In the genomic region with DNA sequence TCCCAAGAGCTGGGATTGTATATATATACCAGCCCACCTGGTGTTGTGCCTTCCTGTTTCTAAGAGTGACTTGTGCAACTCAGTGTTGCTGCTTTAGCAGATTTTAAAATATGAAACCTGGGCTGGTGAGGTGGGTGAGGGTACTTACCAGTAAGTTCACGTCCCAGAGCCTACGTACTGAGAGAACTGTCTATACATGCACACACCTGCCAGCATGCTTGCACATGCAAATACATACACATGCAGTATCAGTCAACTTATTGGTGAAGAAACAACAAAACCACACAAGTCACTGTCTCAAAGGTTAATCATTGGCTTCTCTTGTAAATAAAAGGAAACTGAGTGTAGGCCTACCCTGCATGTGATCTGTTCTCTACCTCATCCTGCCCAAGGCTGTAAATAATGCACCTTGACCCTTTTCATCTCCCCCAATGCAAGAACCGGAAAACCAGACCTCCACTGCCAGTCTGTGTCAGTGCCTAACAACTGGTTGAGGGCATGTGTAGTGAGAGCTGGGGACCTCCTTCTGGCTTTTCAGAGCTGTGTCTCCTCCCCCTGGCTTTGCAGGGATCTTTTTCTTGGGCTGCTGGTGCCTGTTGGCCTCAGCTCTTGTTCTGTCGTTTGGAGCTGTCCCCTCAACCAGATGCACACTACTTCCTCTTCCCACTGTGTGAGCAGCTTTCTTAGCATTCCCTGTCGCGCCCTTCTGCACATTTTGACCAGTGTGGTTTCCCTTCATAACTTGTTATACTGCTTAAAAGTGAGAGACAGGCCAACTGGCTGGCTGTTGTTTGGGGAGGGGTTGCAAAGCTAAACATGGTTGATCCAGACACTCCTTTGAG, we compare ENCODE assay signal across 26 mouse cellular contexts. TPM values are rescaled to one million over a fixed set of nuclear protein-coding genes. Genes with fewer than 3 reads are reported as not detected.
DNase-seq lines count a peak whose midpoint lies in the region; ATAC-seq and TF ChIP-seq lines count a peak whose summit lies in the region.
"Had no signal": no experiment of that assay in that cellular context is flagged by ENCODE, and none has a peak within 500 bp of the region (broad histone marks: within the 10 kb centered on the region; RNA-seq: fewer than 3 reads in every experiment).

No protein-coding gene starts in this region.

- H3K36me3 ChIP-seq in liver, embryonic 12.5 days = peaks cover 64% of the 10 kb centered on the region
- H3K36me3 ChIP-seq in intestine, postnatal 0 days (ENCODE audit: control insufficient read depth, insufficient read depth) = peaks cover 86% of the 10 kb centered on the region
- H3K36me3 ChIP-seq in megakaryocyte, embryonic 14.5 days (replicated peaks; ENCODE audit: low read length) = peaks cover 15% of the 10 kb centered on the region
- peaks cover 59% of the 10 kb centered on the region for H3K36me3 ChIP-seq in hindbrain, postnatal 0 days (ENCODE audit: insufficient read depth, low read length)
- H3K36me3 ChIP-seq in forebrain, embryonic 11.5 days (ENCODE audit: control insufficient read depth, insufficient read depth, low read length) = peaks cover 6% of the 10 kb centered on the region; the same call in 1 of the 2 replicates

- WGBS in liver, embryonic 12.5 days (ENCODE audit: insufficient replicate concordance) = 59% methylated on average over 6 of the region's 6 CpGs
- WGBS in intestine, postnatal 0 days = 56% methylated on average over 6 of the region's 6 CpGs
- 74% methylated on average over 6 of the region's 6 CpGs for whole genome bisulfite sequencing in hindbrain, postnatal 0 days
- 89% methylated on average over 6 of the region's 6 CpGs for WGBS in forebrain, embryonic 11.5 days

- no peak for TF ChIP-seq POLR2A in bone marrow macrophage, adult 2 months (IDR thresholded peaks at IDR 0.05; ENCODE audit: borderline replicate concordance, low read depth, low read length)

- H3K4me1 ChIP-seq in liver, embryonic 12.5 days = peaks cover 11% of the 10 kb centered on the region
- peaks cover 43% of the 10 kb centered on the region for H3K4me1 ChIP-seq in bone marrow macrophage, adult 2 months (ENCODE audit: control insufficient read depth, insufficient read depth, low read length)
- no peaks in the 10 kb centered on the region; the same call in 1 of the 2 replicates for H3K4me1 ChIP-seq in intestine, postnatal 0 days (replicated peaks; ENCODE audit: control insufficient read depth, insufficient read depth, low read length)
- peaks cover 43% of the 10 kb centered on the region for H3K4me1 ChIP-seq in megakaryocyte, embryonic 14.5 days
- no peaks in the 10 kb centered on the region for H3K4me1 ChIP-seq in hindbrain, postnatal 0 days (ENCODE audit: insufficient read depth, low read length)
- H3K4me1 ChIP-seq in forebrain, embryonic 11.5 days (replicated peaks; ENCODE audit: control insufficient read depth, insufficient read depth, low read length) = no peaks in the 10 kb centered on the region

- H3K9ac ChIP-seq in liver, embryonic 12.5 days = no peak overlapping the region
- H3K9ac ChIP-seq in intestine, postnatal 0 days (ENCODE audit: low read depth, low read length) = no peak overlapping the region
- H3K9ac ChIP-seq in hindbrain, postnatal 0 days (replicated peaks; ENCODE audit: low read length) = no peak overlapping the region
- no peak overlapping the region for H3K9ac ChIP-seq in forebrain, embryonic 11.5 days (ENCODE audit: low read length)

- TF ChIP-seq CTCF in bone marrow macrophage, adult 2 months (IDR thresholded peaks at IDR 0.05; ENCODE audit: low read depth, low read length) = no peak
- TF ChIP-seq CTCF in intestine, postnatal 0 days (IDR thresholded peaks at IDR 0.05; ENCODE audit: low read depth) = no peak
- no peak for TF ChIP-seq CTCF in hindbrain, postnatal 0 days (IDR thresholded peaks at IDR 0.05; ENCODE audit: low read depth)

- no peaks in the 10 kb centered on the region for H3K27me3 ChIP-seq in liver, embryonic 12.5 days (replicated peaks)
- H3K27me3 ChIP-seq in intestine, postnatal 0 days (replicated peaks; ENCODE audit: control insufficient read depth, insufficient read depth, low read length) = no peaks in the 10 kb centered on the region
- H3K27me3 ChIP-seq in megakaryocyte, embryonic 14.5 days (replicated peaks) = no peaks in the 10 kb centered on the region
- no peaks in the 10 kb centered on the region for H3K27me3 ChIP-seq in hindbrain, postnatal 0 days (ENCODE audit: insufficient read depth, low read length)
- H3K27me3 ChIP-seq in forebrain, embryonic 11.5 days (ENCODE audit: control insufficient read depth, insufficient read depth, low read length) = no peaks in the 10 kb centered on the region

- H3K27ac ChIP-seq in liver, embryonic 12.5 days = peak overlapping the region; percentile 28; the same call in 1 of the 2 replicates
- H3K27ac ChIP-seq in bone marrow macrophage, adult 2 months (ENCODE audit: insufficient read depth, low read depth, low read length) = peak overlapping the region; percentile 45
- peak overlapping the region; percentile 50 for H3K27ac ChIP-seq in intestine, postnatal 0 days (ENCODE audit: low read depth, low read length)
- H3K27ac ChIP-seq in hindbrain, postnatal 0 days = no peak overlapping the region
- no peak overlapping the region for H3K27ac ChIP-seq in forebrain, embryonic 11.5 days (ENCODE audit: low read depth, low read length)
- H3K27ac ChIP-seq: forebrain, embryonic 10.5 days; layer of hippocampus, adult 2 months; stomach, postnatal 0 days had no signal

- ATAC-seq in liver, embryonic 12.5 days = 0 out of 2 replicates have a peak, but pooled peaks have one; percentile 20
- ATAC-seq in intestine, postnatal 0 days = peak; percentile 68
- ATAC-seq in hindbrain, postnatal 0 days = no peak
- no peak for ATAC-seq in forebrain, embryonic 11.5 days (replicated peaks; ENCODE audit: low FRiP score)
- ATAC-seq: lung, postnatal 0 days had no signal

- H3K9me3 ChIP-seq in liver, embryonic 12.5 days (replicated peaks) = no peaks in the 10 kb centered on the region
- no peaks in the 10 kb centered on the region for H3K9me3 ChIP-seq in intestine, postnatal 0 days (ENCODE audit: control insufficient read depth)
- no peaks in the 10 kb centered on the region for H3K9me3 ChIP-seq in megakaryocyte, embryonic 14.5 days
- no peaks in the 10 kb centered on the region for H3K9me3 ChIP-seq in hindbrain, postnatal 0 days (ENCODE audit: low read length)
- no peaks in the 10 kb centered on the region for H3K9me3 ChIP-seq in forebrain, embryonic 11.5 days (ENCODE audit: control insufficient read depth, low read length)
- H3K9me3 ChIP-seq: forebrain, embryonic 10.5 days had no signal

- DNase-seq in liver = no peak
- DNase-seq in hindbrain, postnatal 0 days (ENCODE audit: low spot score) = no peak
- DNase-seq in frontal cortex, adult 2 months (ENCODE audit: extremely low spot score in 1 of 2, low spot score in 1 of 2) = no peak
- DNase-seq in forebrain, embryonic 11.5 days (ENCODE audit: low spot score) = no peak
- DNase-seq: adrenal gland, postnatal 14 days; cerebellum, adult 11 months; cerebellum, postnatal 14 days; gastrocnemius, postnatal 10 days; kidney, postnatal 14 days; layer of hippocampus, postnatal 36 days; right cerebral cortex, postnatal 4 days had no signal

- H3K4me2 ChIP-seq in liver, embryonic 12.5 days = no peak overlapping the region
- H3K4me2 ChIP-seq in intestine, postnatal 0 days (replicated peaks; ENCODE audit: low read depth) = no peak overlapping the region
- no peak overlapping the region for H3K4me2 ChIP-seq in hindbrain, postnatal 0 days (ENCODE audit: low read depth, low read length)
- H3K4me2 ChIP-seq in forebrain, embryonic 11.5 days (ENCODE audit: low read depth, low read length, severe bottlenecking) = no peak overlapping the region

- H3K4me3 ChIP-seq in liver, embryonic 12.5 days = no peak overlapping the region
- H3K4me3 ChIP-seq in bone marrow macrophage, adult 2 months (ENCODE audit: insufficient read depth, low read length) = no peak overlapping the region
- H3K4me3 ChIP-seq in intestine, postnatal 0 days (ENCODE audit: low read depth, low read length) = no peak overlapping the region
- peak overlapping the region; percentile 36 for H3K4me3 ChIP-seq in megakaryocyte, embryonic 14.5 days (replicated peaks)
- H3K4me3 ChIP-seq in hindbrain, postnatal 0 days (ENCODE audit: low read length) = no peak overlapping the region
- H3K4me3 ChIP-seq in forebrain, embryonic 11.5 days (ENCODE audit: low read depth, low read length) = no peak overlapping the region
- H3K4me3 ChIP-seq: forebrain, embryonic 10.5 days; layer of hippocampus, adult 2 months had no signal

RNA-seq across cellular contexts. Expression of gene Gm45521, which starts 38.7 kb away (rescaled TPM):
- polyA plus RNA-seq in liver, embryonic 12.5 days (2016; fragmentation: Nextera tagmentation; extraction: Ambion mirVana) = not detected in 2 replicates
- polyA plus RNA-seq in bone marrow macrophage, adult 2 months (2012; ENCODE audit: insufficient read depth, insufficient read length, missing spikeins) = not detected in 2 replicates
- polyA plus RNA-seq in intestine, postnatal 0 days (2015; fragmentation: Nextera tagmentation; extraction: Ambion mirVana) = not detected in 2 replicates
- not detected in 2 replicates for polyA plus RNA-seq in megakaryocyte, embryonic 14.5 days (2012; ENCODE audit: insufficient read depth, low replicate concordance)
- not detected in 2 replicates for total RNA-seq in hindbrain, postnatal 0 days (2014; rRNA removed)
- polyA plus RNA-seq in hindbrain, postnatal 0 days (2015; fragmentation: Nextera tagmentation; extraction: Ambion mirVana) = 0.23 TPM in 1 of 2 replicates, not detected in the other
- polyA plus RNA-seq in frontal cortex, adult 2 months (2012; rRNA removed) = not detected in 2 replicates
- not detected in 2 replicates for polyA plus RNA-seq in forebrain, embryonic 11.5 days (2014; fragmentation: Nextera tagmentation; extraction: Ambion mirVana)
- total RNA-seq: adrenal gland, postnatal 14 days; gastrocnemius, postnatal 10 days; layer of hippocampus, adult 2 months; layer of hippocampus, postnatal 36 days; left cerebral cortex, postnatal 14 days; midbrain, postnatal 0 days; neutrophil, adult 5-6 weeks had no signal
- polyA plus RNA-seq: C2C12; heart, embryonic 16.5 days; hindbrain, embryonic 11.5 days; limb, embryonic 14.5 days; lung, postnatal 0 days; stomach, postnatal 0 days had no signal

Comparison
In these comparisons a context has a peak if more than half of its experiments do, and no peak if none do; other contexts are left out.
1. ATAC-seq: peak in liver, embryonic 12.5 days (single experiment) and intestine, postnatal 0 days (single experiment); none in hindbrain, postnatal 0 days (single experiment) and forebrain, embryonic 11.5 days (single experiment).
2. H3K27ac ChIP-seq: peak in liver, embryonic 12.5 days (single experiment), bone marrow macrophage, adult 2 months (single experiment) and intestine, postnatal 0 days (single experiment); none in hindbrain, postnatal 0 days (single experiment) and forebrain, embryonic 11.5 days (single experiment).